Mouse (Mus musculus) thymus, adult 2 months (tissue): ENCODE data around the gene Grhpr. TPM values are rescaled to one million over a fixed set of nuclear protein-coding genes. Genes with fewer than 3 reads are reported as not detected.

Experiments used
- DNase-seq: peaks from one replicate; pipeline ENCODE4 v3.0.0; 2021
- H3K27ac ChIP-seq: fragments of 200-500 bp; 2 replicates; pipeline ENCODE4 v1.5.1; 2012; ENCODE audit warnings: low read length, control low read depth; ENCODE audit not compliant: control insufficient read depth, insufficient read depth
- H3K27me3 ChIP-seq: fragments of 200-500 bp; 2 replicates; pipeline ENCODE4 v1.6.1; 2012; ENCODE audit warnings: mild to moderate bottlenecking, low read length, moderate library complexity, mixed read lengths; ENCODE audit not compliant: control insufficient read depth, insufficient read depth
- H3K36me3 ChIP-seq: fragments of 200-500 bp; 2 replicates; pipeline ENCODE4 v1.6.1; 2012; ENCODE audit warnings: mild to moderate bottlenecking, low read length, moderate library complexity; ENCODE audit not compliant: control insufficient read depth, insufficient read depth
- H3K4me1 ChIP-seq: fragments of 200-500 bp; replicated peaks from 2 replicates; pipeline ENCODE4 v1.6.1; 2012; ENCODE audit warnings: low read length; ENCODE audit not compliant: control insufficient read depth, insufficient read depth
- H3K4me3 ChIP-seq: fragments of 200-500 bp; 2 replicates; pipeline ENCODE4 v1.5.1; 2012; ENCODE audit warnings: mild to moderate bottlenecking, low read length, control low read depth, moderate library complexity; ENCODE audit not compliant: control insufficient read depth, insufficient read depth
- CTCF ChIP-seq: fragments of 200-500 bp; IDR thresholded peaks from 2 replicates; pipeline ENCODE4 v1.5.1; 2012; ENCODE audit warnings: mild to moderate bottlenecking, control low read depth, low read length, moderate library complexity, borderline replicate concordance; ENCODE audit not compliant: control insufficient read depth, poor library complexity, insufficient read depth; ENCODE audit errors: extremely low read depth
- POLR2A ChIP-seq: fragments of 200-500 bp; IDR thresholded peaks from 2 replicates; pipeline ENCODE4 v1.6.1; 2012; ENCODE audit warnings: mild to moderate bottlenecking, low read length, control low read depth, moderate library complexity; ENCODE audit not compliant: control insufficient read depth, poor library complexity, insufficient read depth; ENCODE audit errors: extremely low read depth
- WGBS: fragments of 180-500 bp; shearing (Covaris S2); methylation state at CpG from one replicate; pipeline ENCODE4 v1.1.7; 2018; 5-methylcytosine and 5-hydroxymethylcytosine counted together
- polyA plus RNA-seq: library from polyadenylated mRNA; depleted of rRNA; stranded (reverse); fragments of >200 nt; gene quantifications from 2 replicates; pipeline ENCODE4 v1.2.3, GENCODE M21; 2012

Gene Grhpr
- polyA plus RNA-seq, 1 experiment: 33.3 TPM

GRCm38 (mm10) chr4:44959220-44959619 is 22.0 kb upstream of the Grhpr start:
- 97% methylated on average over 13 of the region's 13 CpGs for WGBS

GRCm38 (mm10) chr4:44963156-44963555 is 18.0 kb upstream of the Grhpr start:
- H3K4me1 ChIP-seq: peaks cover 6% of the 10 kb centered on the region
- H3K36me3 ChIP-seq: no peaks in the 10 kb centered on the region
- no peaks in the 10 kb centered on the region for H3K27me3 ChIP-seq
- no peak overlapping the region for H3K4me3 ChIP-seq
- no peak for TF ChIP-seq CTCF
- TF ChIP-seq POLR2A: no peak
- 11% methylated on average over 11 of the region's 11 CpGs for WGBS
- no peak for DNase-seq
- no peak overlapping the region for H3K27ac ChIP-seq

More at GRCm38 (mm10) chr4:44959220-44959619, 22.0 kb upstream of the Grhpr start:
- H3K27me3 ChIP-seq: no peaks in the 10 kb centered on the region
- H3K36me3 ChIP-seq: no peaks in the 10 kb centered on the region
- TF ChIP-seq CTCF: no peak
- TF ChIP-seq POLR2A: no peak
- no peak overlapping the region for H3K27ac ChIP-seq
- H3K4me1 ChIP-seq: peaks cover 6% of the 10 kb centered on the region
- H3K4me3 ChIP-seq: no peak overlapping the region
- no peak for DNase-seq

- peaks cover 6% of the 10 kb centered on the region for H3K4me1 ChIP-seq
- WGBS: 96% methylated on average over 2 of the region's 2 CpGs
- DNase-seq: no peak
- no peak overlapping the region for H3K4me3 ChIP-seq
- TF ChIP-seq CTCF: no peak
- TF ChIP-seq POLR2A: no peak
- no peaks in the 10 kb centered on the region for H3K36me3 ChIP-seq
- no peaks in the 10 kb centered on the region for H3K27me3 ChIP-seq
- H3K27ac ChIP-seq: no peak overlapping the region
Measured at GRCm38 (mm10) chr4:44965175-44965574, 16.0 kb upstream of the Grhpr start.

- Histone ChIP-seq H3K27me3 (no peaks in the 10 kb centered on the region), H3K4me1 (peaks cover 6% of the 10 kb centered on the region), H3K4me3 (no peak overlapping the region), H3K27ac (no peak overlapping the region), H3K36me3 (no peaks in the 10 kb centered on the region)
- no peak for DNase-seq
- no peak for TF ChIP-seq POLR2A
- TF ChIP-seq CTCF: no peak
- 92% methylated on average over 3 of the region's 3 CpGs for WGBS
Measured at GRCm38 (mm10) chr4:44965736-44966135, 15.5 kb upstream of the Grhpr start.

GRCm38 (mm10) chr4:44967402-44967801 is 13.8 kb upstream of the Grhpr start:
- no peak overlapping the region for H3K27ac ChIP-seq
- DNase-seq: no peak
- no peak overlapping the region for H3K4me3 ChIP-seq
- WGBS: 73% methylated on average over 8 of the region's 8 CpGs
- TF ChIP-seq CTCF (no peak), POLR2A (no peak)
- no peaks in the 10 kb centered on the region for H3K36me3 ChIP-seq
- peaks cover 4% of the 10 kb centered on the region for H3K4me1 ChIP-seq
- H3K27me3 ChIP-seq: no peaks in the 10 kb centered on the region

GRCm38 (mm10) chr4:44970056-44970455 is 11.1 kb upstream of the Grhpr start:
- Histone ChIP-seq H3K4me3 (no peak overlapping the region), H3K36me3 (no peaks in the 10 kb centered on the region), H3K27ac (no peak overlapping the region), H3K27me3 (no peaks in the 10 kb centered on the region), H3K4me1 (peaks cover 6% of the 10 kb centered on the region)
- TF ChIP-seq CTCF (no peak), POLR2A (no peak)
- DNase-seq: no peak
- 92% methylated on average over 7 of the region's 7 CpGs for WGBS

- H3K4me3 ChIP-seq: no peak overlapping the region
- H3K27ac ChIP-seq: no peak overlapping the region
- DNase-seq: peak; percentile 46
- WGBS: 22% methylated on average over 10 of the region's 10 CpGs
- H3K4me1 ChIP-seq: peaks cover 6% of the 10 kb centered on the region
- H3K27me3 ChIP-seq: no peaks in the 10 kb centered on the region
- no peaks in the 10 kb centered on the region for H3K36me3 ChIP-seq
- TF ChIP-seq CTCF (peak; percentile 77; the same call in 1 of the 2 replicates), POLR2A (no peak)
Measured at GRCm38 (mm10) chr4:44970612-44971110, 10.5 kb upstream of the Grhpr start.
